Mouse (Mus musculus) ZHBTc4 (cell line): Measurements from ENCODE around the gene Hoxa7.

Source experiments
- DNase-seq: peaks from one replicate; pipeline ENCODE4 v3.0.0-alpha.2; 2011; ENCODE audit warnings: low read depth, low spot score

The Hoxa7 gene

DNA sequence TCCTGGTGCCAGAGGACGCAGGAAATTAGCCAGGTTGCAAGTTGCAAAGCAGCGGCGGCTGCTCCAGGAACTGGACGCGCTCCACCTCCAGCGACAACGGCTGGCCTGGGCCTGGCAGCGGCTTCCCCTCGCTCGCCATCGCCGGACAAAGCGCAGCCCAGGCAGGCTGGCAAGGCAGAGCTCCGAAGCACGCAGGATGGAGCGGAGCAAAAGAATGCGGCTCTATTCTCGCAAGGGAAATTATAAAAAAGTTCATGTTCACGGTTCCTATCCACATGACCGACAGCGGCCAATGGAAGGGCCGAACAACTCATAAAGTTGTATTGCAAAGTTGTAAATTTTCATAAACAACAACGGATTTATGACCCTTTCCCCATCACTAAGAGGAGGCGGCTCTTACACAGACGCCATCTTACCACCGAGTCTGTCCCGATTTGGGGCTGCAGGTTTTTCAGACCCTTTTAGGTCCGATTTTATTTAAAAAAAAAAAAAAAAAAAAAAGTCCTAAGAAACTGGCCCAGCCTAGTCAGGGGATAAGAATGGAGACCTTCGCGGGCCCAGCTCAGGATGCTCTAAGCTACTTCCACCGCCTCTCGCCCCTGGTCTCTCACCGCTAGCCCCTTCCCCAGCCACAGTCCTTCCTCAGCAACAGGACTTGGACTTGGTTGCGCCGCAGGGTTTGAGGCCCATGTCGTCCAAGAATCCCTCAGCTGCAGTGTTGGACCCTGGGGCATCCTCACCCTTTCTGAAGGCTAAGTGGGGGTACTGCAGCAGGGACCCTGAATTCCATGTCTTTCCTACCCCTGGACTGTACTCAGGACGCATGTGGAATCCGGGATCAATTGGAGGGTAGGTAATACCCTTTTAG is 8.3 kb downstream of the Hoxa7 start, which contains the start of the genes Hoxa3 and Gm28308:
TSS of gene Hoxa3 (minus strand) at position 218 of the 868 bp plus-strand sequence.
TSS of gene Gm28308 (minus strand) at position 221 of the 868 bp plus-strand sequence.
- peak; percentile 10 for DNase-seq

GRCm38 (mm10) chr6:52212556-52213118 is 9.0 kb downstream of the Hoxa7 start:
- DNase-seq: no peak

GRCm38 (mm10) chr6:52211961-52212360 is 9.7 kb downstream of the Hoxa7 start:
- DNase-seq: no peak

GRCm38 (mm10) chr6:52211170-52211935 is 10.3 kb downstream of the Hoxa7 start:
- peak; percentile 91 for DNase-seq

- no peak for DNase-seq
These were observed 12.0 kb downstream of the Hoxa7 start for GRCm38 (mm10) chr6:52209685-52210046.

- peak; percentile 33 for DNase-seq
These were observed 12.6 kb downstream of the Hoxa7 start for GRCm38 (mm10) chr6:52208868-52209684.

DNA sequence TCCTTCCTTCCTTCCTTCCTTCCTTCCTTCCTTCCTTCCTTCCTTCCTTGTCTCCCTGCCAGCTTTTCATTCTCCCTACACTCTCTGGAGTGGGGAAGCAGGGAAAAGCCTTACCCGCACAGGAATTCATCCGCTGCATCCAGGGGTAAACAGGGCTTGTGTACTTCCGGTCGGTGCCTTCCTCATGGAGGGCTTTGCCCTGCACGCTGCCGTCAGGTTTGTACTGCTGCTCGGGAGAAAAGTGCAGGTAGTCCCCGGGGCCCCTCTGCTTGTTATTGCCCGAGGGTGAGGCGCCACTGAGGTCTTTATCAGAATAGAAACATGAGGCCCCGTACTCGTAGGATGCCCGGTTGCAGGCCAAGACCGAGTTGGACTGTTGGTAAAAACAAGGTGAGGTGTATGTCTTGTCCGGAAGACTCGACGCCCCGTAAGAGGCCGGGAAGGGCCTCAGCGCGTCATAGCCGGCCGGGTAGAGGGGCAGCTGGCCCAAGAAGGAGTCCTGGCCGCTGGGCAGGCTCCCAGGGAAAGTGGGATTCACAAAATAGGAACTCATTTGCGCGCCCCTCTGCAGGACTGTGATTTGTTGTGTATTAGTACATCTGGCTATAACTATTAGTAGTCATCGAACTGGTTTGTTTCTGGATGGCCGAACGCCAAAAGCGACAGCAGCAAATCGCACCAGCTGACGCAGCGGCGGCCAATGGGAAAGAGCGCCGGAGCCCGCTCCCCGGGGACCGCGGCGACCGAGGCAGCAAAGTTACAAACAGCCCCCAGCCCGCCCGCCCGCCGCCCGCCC is 13.4 kb downstream of the Hoxa7 start, which contains the start of gene Hoxa6:
TSS of gene Hoxa6 (minus strand) at position 651 of the 796 bp plus-strand sequence.
- DNase-seq: peak; percentile 58

GRCm38 (mm10) chr6:52207684-52207976 is 14.0 kb downstream of the Hoxa7 start:
- DNase-seq: no peak

- DNase-seq: peak; percentile 17
These were observed 14.6 kb downstream of the Hoxa7 start for GRCm38 (mm10) chr6:52206882-52207683.

DNA sequence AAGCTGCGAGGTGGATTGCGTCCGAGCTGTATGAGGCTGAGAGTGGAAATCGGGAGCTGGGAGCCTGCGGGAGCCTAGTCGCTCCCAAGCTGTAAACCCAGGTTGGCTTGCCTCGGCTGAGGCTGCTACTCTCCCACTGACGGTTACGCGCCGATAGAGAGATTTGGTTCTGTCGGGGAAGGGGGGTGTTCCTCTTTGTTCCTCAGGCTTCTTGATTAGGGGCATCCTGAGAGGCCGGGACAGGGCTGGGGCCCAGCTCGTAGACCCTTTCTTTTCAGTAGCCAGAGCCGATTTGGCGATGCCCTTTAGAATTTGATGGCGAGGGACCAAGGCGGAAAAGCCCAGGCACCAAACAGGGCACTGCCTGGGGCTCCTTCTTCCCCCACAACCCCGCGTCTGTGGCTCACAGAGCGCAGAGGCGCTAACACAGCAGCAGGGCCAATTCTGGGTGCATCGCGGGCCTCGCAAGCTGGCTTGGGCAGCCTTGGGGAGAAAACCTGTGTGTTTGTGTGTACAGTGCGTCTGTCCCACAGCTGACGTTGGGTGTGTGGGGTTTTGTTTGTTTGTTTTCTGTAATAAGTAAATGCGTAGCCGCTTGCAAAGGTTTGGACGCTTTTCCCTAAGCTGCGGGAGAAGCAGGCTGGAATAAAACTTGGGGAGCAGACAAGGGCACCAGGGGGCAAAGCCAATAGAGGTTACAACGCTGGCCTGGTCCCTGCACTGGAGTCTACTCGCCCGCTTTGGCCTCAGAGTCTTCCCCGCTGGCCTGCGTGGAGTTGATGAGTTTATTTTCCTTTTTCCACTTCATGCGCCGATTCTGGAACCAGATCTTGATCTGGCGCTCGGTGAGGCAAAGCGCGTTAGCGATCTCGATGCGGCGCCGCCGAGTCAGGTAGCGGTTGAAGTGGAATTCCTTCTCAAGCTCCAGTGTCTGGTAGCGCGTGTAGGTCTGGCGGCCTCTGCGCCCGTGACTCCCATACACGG is 15.7 kb downstream of the Hoxa7 start:
- peak; percentile 62 for DNase-seq

GRCm38 (mm10) chr6:52205221-52205620 is 16.4 kb downstream of the Hoxa7 start:
- DNase-seq: no peak

DNA sequence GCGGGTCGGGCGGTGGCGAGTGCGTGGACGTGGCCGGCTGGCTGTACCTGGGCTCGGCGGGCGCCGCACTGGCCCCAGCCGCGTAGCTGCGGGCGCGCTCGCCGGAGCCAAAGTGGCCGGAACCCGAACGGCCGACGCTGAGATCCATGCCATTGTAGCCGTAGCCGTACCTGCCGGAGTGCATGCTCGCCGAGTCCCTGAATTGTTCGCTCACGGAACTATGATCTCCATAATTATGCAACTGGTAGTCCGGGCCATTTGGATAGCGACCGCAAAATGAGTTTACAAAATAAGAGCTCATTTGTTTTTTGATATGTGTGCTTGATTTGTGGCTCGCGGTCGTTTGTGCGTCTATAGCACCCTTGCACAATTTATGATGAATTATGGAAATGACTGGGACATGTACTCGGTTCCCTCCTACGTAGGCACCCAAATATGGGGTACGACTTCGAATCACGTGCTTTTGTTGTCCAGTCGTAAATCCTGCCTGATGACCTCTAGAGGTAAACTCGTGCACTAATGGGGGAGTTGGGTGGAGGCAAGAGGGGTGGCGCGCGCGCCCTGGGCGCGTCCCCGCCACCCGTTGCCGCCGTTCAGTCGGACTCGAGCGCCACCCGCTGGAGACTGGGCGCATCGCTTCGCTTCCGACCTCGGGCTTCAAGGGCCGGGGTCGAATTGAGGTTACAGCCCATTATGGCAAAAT is 17.5 kb downstream of the Hoxa7 start, which contains the start of gene Hoxa5:
TSS of gene Hoxa5 (minus strand) at position 538 of the 703 bp plus-strand sequence.
- DNase-seq: peak; percentile 93

DNA sequence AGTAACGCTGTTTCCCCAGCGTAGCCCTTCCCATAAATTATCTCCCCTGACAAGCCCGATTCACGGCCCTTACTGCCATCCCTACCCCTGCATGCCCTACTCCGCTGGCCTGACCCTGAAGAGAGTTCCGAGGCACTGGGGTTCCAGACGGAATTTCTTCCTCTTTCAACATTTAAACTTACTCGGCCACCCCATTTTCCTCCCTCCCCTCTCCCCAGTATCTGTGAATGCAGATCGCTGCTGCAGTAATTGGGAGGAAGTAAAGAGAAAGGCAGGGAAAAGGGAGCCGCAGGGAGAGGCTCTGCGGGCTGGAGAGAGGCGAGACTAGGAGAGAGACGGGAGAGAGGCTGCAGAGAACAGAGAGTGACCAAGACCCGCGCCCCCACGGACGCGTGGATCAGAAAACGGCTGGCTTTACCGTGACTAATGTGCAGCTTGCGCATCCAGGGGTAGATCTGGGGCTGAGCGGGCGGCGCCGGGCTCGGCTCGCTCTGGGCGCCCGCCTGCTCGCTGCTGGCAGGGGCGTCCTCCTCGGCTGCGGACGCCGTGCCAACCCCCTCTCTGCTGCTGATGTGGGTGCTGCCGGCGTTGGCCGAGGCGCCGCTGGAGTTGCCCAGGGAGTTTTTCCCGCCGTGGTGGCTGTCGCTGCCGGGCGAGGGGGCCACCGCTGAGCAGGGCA is 18.1 kb downstream of the Hoxa7 start:
- DNase-seq: peak; percentile 73

GRCm38 (mm10) chr6:52203121-52203370 is 18.6 kb downstream of the Hoxa7 start:
- DNase-seq: no peak

DNA sequence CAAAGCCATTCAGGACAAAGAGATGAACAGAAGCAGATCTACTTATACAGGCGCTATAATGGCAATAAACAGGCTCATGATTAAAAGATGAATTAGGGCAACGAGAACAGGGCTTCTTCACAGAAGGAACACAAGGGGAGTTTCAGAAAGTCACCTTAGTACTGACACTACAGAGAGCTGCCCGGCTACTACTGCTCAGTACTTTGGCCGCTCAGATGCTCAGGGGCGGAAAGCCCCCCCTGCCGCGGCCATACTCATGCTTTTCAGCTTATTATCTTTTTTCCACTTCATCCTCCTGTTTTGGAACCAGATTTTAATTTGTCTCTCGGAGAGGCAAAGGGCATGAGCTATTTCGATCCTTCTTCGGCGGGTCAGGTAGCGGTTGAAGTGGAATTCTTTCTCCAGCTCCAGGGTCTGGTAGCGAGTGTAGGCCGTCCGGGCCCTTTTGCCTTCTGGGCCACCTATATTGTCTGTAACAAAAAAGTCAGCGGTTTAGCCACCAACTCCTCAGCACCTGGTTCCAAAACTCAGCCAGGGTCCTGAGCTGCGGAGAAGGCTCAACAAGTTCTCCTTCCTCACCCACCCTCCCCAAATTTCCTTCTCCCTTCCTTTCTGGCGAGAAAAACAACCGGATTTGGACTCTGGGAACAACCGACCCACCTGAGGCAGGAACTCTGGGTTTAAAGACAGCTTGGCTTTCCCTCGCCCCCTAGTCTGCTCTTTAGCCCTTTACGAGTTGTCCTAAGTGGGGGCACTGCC is 19.1 kb downstream of the Hoxa7 start:
- peak; percentile 62 for DNase-seq

DNA sequence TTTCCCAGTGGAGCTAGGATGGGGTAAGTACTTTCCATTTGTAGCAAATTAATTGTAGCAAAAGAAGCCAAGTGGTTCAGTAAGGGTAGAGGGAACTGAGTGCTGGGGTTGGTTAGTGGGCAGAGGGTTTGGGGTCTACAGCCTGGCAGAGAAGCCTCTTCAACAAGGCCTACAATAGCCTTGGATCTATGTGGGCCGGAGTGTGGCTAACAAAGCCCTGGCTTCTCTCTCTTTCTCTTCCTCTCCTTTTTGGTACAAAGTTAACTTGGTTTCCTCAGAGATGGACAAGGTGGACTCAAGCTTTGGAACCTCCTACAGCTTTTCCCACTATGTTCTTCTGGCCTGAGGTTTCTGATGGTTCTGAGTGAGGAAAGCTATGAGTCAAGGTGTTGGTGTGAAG is 20.4 kb downstream of the Hoxa7 start:
- no peak for DNase-seq

DNA sequence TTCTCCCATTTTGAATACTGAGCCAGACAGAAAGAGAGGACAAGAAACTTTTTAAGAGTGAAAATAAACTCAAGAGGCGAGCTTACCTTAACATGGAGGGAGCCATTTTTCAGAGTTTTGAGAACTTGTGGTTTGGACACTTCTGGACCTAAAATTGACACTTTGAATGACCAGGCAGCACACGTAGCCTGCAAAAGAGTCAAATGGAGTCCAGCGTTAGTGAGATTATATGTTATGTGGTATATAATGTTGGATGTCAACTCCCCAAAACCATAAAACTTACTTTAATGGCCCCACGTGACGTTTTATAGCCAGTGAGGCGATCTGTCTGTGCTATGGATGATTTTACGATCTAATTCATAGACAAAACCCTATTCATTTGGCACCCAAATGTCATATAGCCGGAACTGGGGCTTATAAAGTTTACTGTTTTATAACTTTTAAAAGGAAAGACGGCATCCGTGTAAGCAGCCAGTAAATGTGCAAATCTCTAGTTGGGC is 20.9 kb downstream of the Hoxa7 start:
- no peak for DNase-seq
